Mouse (Mus musculus) layer of hippocampus, adult 18-20 months (tissue): ENCODE measurements around the gene Cactin. TPM values are rescaled to one million over a fixed set of nuclear protein-coding genes. Genes with fewer than 3 reads are reported as not detected.

Experiments used
- DNase-seq, 2 experiments: peaks; one replicate each; pipeline ENCODE4 v3.0.0; 2022; ENCODE audit warnings: low spot score in 2 of 2
- total RNA-seq, 2 experiments: library from RNA; stranded (reverse); gene quantifications; 2 replicates each; pipeline ENCODE4 v1.2.3; 2021

The Cactin gene
- total RNA-seq, 2 experiments from 2014 or later, result 31.1 to 31.2 TPM

DNA sequence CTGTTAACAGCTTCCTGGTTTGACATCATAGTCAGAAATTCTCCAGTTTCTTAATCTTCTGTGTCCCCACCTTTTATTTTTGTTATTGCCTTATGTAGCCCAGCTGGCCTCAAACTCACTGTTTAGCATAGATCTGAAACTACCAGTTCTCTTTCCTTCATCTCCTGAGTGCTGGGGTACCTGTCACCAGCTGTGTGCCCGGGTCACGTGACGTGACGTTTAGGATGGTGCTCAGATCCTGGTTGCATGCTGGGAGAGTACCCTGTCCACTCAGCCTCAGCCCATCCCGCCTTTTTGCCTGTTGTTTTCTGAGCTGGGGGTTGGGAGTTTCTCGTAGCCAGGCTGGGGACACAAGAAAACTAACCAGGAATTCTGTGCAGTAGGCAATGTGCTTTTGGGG is 23.7 kb upstream of the Cactin start:
- no peak for DNase-seq

DNA sequence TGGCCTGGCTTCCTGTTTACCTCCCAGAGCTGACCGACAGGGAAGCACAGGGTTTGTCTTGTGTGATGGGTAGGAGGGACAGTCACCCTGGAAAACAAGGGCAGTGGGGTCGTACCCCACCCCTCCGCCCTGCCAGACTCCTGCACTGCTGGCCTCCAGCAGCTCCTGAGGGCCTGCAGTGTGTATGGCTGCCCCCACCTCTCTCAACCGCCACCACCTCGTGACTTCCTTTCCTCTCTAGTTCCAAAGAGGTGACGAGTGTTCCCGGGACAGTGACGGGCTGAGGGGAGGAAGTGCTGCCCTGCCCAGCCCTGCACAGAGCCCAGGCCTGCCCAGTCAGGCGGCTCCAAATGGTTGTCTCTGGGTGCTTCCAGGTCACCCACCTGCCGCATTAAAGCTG is 23.1 kb upstream of the Cactin start:
- DNase-seq, result no peak

DNA sequence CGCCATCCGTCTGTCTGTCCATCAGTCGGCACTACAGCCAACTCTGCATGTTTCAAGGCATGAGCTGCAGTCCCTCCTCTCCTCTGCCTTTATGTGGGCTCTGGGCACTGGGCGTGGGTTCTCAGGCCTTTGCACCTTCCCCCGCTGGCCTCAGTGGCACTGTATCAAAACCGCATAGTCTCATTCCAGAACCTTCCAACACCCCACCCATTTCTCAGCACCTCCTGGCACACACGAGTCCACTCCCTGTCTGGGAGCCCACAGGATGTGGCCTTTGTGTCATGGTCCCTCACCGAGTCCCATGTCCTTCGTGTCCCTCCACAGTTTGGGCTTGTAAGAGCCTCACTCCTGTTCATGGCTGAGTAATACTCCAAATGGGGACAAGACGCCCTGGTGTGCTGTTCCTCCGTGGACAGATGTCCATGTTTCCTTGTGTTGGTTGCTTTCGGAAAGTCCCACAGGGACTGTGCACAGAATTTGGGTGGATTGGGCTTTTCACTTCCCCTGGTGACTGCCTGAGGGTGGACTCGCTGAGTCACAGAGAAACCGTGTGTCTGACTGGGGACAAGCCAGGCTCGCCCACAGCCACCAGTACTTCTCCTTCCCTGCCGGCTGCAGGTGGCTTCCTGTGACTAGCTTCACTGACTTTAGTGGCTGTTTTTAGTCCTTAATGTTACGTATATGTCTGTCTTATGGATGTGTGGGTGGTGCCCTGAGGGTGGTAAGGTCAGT is 22.4 kb upstream of the Cactin start:
- peak; percentile 59 to 68 for DNase-seq

DNA sequence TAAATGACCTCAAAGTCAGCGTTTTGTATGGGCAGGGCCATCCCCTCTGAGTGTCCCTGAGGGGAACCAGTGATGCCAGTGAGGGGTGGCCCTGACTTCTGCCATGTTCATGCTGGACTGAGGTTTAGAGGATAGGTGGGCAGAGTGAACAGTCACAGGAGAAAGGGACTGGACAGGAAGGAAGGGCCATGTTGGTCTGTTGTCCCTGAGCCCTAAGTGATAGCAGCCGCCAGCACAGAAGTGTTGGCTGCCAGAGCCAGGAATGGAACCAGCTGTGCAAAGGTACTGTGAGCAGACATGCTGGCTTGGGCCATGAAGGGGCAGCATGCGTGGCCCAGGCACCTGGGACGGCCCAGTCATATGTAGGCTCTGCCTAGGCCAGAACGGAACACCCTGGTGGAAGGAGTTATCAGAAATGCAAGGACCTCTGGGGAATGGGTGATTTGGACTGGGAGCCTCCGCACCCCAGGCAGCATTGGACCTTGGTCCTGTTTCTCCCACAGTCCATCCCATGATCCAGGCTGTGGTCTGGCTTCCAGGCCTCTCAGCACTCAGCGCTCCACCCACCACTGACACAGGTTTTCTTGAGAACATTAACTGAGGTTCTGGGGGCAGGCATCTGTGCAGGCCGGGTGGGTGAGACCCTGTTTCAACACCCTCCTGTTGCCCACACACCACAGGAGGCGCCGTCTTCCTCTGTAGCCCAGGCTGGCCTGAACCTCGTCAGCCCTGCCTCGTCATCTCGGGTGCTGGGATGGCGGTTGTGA is 21.1 kb upstream of the Cactin start:
- DNase-seq, result no peak

DNA sequence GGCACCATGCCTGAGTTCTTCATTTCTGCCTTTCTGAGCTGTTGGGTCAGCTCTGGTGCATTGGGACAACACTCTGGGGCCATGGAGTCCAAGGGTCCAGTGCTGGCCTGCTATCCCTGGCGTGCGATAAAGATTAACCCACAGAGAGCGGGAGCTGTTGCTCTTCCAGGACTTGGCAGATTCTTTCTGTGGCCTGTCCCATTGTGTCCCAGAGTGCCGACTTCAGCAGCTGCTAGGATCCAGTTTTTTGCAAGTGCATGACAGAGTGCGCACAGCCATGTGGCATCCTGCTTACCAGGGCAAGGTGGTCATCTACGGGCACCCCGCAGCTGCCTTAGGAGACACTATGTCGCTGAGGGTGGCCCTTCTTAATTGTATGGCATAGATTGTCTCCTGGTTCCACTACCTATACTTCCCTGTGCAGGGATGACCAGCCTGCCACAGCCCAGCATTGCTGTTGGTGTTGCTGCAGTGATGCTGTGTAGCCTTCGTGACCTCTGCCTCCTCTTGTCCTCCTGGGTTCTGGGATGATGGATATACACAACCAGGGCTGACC is 20.5 kb upstream of the Cactin start:
- no peak for DNase-seq

DNA sequence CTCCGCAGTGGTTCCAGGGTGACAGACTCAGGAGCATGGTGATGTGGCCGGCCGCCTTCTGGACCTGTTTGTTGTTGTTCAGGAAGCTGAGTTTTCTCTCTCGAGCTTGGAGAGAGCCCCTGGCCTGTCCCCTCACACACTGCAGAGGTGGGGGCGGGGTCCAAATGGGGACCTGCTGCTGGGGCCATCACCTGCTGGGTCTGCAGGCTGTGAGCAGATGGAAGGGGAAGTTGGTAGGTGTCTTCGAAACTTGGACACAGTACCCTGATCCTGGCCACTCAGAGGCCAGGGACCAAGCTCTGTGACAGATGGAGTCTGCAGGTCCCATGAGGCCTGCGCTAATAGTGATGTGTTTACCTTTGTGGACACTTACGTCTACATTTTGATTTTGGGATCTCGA is 19.6 kb upstream of the Cactin start:
- no peak for DNase-seq

DNA sequence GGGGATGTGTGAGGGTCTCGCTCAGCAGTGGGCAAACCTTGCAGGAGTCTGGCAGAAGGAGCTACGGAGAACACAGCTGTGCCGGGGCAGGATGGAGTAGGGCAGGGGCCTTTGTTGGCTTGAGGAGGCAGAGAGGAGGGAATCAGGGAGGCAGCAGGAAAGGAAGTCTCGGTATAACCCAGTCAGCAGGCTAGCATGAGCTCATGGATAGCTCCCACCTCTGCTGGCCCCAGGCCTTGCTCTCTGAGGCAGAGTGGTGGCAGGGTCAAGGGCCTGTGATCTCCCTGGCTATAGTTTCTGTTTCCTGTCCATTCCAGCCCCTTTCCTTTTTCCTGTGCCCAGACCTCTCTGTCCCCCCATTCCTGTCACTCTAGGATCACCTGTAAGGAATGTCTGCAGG is 18.6 kb upstream of the Cactin start:
- DNase-seq, result no peak

DNA sequence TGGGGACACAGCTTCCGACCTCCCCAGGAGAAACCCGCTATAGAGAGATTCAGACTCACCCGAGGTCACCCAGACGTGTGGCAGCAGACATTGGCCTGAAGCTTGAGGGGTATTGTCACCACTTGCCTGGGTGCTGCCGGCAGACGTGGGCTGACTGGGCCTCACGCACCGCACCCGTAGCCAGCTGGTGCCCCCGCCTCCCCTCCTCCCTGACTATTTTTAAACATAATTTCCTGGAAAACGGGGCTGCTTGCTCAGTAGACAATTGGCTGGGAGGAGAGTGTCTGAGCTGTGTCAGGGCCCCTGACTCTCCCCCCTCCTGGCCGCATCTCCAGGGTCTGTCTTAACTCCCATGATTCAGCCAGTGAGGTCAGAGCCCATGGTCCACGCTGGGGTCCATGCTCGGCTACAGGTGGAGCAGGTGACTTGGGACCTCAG is 18.1 kb upstream of the Cactin start:
- peak; percentile 72 to 74 for DNase-seq

DNA sequence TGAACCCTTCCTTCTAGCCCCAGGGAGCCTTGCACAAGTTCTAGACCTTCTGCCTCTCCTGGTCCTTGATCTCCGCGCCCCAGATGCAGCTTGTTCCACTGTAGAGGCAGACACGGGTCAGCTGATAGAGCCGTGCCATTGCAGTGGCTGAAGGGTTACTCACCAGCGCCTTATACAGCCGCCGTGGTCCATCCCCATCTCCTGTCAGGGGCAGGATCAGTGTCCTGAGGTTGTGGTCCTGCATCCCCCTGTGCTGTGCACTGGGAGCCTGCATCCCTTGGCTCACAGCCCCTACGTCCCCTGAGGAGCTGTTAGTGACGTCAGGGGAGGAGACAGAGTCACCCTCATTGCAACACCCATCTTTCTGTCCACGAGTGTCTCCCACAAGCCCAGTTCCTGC is 17.6 kb upstream of the Cactin start:
- no peak for DNase-seq

DNA sequence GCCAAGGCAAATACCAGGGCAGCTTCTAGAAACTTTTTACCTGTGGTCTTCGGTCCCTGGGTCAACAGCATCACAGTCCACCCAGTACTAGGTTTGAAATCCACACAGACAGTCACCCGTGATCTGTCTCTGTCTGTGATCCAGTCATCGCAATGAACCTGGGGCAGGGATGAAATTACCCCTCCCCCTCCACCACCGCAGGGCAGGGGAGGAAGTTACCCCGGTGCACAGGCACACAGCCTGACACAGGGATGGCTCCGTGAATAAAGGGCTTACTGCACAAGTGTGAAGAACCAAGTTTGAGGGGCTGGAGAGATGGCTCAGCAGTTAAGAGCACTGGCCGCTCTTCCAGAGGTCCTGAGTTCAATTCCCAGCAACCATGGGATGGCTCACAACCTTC is 17.1 kb upstream of the Cactin start:
- DNase-seq, result no peak

DNA sequence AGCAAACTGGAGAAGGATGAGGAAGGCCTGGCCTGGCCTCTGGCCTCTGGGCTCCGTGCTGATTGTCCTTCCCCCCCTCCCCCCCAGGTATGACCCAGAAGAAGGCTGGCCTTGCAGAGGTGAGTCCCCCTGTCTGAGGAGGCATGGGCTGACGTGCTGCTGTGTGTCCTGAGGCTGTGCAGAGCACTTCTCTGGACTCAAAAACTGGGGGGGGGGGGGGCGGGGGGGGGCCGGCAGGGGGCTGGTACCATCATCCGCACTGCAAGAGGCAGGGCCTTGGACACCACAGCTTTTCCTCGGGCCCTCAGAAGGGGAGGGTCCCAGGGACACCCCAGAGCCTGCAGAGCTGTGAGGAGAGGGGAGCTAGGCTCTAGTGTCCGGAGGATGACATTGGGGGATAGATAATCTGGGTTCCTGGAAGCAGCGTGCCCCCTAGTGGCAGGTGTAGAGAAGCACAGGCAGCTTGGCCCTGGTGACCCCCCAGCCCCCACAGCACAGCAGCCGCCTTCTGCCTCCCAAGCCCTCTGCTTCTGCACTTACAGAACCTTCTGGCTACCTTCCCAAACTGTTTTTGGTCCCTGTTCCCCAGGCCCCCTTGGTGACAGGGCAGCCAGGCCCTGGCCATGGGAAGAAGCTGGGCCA is 16.2 kb upstream of the Cactin start:
- DNase-seq, result no peak

DNA sequence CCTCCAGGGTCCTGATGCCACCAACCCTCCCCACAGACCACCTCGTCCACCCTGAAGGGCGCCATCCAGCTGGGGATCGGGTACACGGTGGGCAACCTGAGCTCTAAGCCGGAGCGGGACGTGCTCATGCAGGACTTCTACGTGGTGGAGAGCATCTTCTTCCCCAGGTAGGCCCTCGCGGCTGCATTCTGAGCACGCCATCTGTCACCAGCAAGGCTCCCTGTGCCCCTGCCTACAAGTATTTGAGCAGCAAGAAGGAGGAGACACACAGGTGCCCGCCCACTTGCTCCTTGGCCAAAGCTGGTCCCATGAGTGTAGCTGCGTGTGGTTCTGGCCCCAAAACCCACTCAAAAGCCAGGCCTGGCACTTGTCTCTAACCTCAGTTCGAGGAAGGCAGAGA is 15.2 kb upstream of the Cactin start:
- no peak for DNase-seq

DNA sequence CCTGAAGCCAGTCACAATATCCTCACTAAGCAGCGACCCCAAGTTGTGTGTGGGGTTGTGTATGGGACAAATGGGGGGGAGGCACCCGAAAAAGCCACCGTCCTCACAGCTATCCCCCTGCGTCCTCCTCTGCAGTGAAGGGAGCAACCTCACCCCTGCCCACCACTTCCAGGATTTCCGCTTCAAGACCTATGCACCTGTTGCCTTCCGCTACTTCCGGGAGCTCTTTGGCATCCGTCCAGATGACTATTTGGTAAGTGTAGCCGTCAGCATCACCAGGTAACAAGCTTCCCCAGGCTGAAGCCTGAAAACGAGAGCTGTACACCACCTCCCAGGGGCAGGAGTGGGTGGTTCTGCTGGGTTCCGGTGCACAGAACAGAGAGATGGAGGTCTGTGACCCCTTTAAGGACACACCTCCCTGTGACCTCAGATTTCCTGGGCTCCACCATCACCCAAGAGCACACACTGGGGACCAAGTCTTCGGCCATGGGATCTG is 14.7 kb upstream of the Cactin start:
- DNase-seq, result no peak

DNA sequence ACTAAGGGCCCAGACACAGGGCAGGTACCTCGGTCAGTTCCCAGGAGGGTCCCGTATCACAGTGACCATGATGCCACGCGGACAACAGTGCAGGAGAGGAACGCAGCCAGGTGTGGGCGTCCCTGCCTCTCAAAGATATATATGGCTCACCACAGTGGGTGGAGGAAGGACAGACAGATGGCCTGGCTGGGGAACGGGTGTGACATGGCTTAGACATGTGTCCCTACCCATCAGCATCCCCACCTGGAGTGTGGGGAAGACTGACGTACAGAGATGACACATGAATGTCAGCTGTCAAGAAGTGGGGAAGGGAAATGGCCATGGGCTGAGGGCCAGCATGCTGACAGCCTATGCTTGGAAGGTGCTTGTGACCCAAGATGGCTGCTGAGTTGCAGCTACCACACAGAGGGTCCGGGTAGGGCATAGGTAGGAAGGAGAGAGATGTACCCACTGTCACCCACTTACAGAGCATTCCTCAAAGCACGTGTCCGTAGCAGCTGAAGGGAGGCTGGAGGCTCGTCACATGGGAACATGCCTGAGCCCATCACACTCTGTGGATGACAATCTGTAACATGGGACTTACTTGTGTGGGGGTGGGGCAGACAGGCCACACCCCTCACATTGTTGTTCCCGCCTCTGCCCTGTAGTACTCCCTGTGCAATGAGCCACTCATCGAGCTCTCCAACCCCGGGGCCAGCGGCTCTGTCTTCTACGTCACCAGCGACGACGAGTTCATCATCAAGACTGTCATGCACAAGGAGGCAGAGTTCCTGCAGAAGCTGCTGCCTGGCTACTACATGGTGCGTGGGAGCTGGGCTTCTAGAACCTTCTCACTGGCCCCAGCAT is 13.8 kb upstream of the Cactin start:
- DNase-seq, result peak; percentile 37 to 65

DNA sequence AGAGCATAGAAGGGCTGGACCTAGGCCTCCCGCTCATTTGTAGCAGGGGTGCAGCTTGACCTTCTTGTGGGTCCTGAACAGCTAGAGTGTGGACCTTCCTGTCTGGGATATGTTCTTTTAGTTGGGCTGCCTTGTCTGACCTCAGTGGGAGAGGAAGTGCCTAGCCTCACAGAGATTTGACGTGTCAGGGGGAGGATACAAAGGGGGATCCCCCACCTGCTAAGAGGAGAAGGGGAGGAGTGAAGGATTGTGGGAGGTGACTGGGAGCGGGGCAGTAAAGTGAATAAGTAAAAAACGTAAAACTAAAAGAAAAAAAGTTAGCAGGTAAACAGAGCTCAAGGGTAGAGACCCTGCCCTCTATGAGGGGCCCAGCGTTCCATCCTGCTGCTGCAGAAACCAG is 11.3 kb upstream of the Cactin start:
- DNase-seq, result no peak

DNA sequence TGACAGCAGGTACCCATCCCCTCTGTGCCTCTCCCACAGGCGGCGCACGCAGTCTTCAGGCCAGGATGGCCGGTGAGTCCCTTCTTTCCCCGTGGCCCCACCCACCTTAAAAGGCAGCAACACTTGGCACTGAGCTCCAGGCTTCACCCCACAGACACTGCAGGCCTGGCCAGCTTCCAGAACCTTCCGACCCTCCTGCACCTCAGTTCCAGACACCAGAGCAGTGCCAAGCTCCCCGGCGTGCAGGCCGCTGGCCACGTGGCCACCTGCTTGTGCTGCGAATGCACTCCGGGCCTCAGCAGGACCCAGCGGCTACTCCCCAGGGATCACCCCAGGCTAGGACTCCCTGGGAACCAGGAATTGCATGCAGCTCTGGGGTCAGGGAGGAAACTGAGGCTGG is 7.3 kb upstream of the Cactin start:
- no peak for DNase-seq

DNA sequence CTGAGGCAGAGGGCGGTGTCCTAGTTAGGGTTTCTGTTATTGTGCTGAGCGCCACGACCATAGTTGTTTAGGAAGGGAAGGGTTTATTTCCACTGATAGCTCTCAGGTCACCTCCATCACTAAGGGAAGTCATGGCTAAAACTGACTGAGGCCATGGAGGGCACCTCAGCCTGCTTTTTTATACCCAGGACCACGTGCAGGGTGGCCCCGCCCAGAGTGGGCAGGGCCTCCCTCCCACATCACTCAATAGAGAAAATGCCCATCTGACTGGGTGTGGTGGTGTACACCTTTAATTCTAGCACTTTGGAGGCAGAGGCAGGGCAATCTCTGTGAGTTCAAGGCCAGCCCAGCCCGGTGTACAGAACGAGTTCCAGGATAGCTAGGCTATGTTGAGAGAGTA is 6.7 kb upstream of the Cactin start:
- no peak for DNase-seq

DNA sequence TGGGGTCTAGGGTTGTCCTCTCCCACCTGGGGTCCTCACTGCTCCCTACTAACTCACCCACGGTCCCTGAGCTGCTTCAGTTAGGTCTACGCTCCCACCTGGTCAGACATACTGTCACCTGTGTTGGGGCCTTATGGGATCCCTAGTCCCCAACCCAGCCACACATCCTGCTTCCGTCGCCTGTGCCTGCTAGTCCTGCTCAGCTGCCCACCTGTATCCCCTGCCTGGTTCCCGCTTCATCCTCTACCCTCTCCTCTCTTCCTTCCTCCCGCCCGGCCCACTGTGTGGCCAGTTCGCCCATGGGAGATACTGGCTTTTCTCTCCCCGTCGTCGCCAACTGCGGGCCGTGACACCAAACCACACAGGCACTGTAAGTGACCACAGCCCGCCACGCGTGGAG is 5.3 kb upstream of the Cactin start:
- DNase-seq, result no peak

DNA sequence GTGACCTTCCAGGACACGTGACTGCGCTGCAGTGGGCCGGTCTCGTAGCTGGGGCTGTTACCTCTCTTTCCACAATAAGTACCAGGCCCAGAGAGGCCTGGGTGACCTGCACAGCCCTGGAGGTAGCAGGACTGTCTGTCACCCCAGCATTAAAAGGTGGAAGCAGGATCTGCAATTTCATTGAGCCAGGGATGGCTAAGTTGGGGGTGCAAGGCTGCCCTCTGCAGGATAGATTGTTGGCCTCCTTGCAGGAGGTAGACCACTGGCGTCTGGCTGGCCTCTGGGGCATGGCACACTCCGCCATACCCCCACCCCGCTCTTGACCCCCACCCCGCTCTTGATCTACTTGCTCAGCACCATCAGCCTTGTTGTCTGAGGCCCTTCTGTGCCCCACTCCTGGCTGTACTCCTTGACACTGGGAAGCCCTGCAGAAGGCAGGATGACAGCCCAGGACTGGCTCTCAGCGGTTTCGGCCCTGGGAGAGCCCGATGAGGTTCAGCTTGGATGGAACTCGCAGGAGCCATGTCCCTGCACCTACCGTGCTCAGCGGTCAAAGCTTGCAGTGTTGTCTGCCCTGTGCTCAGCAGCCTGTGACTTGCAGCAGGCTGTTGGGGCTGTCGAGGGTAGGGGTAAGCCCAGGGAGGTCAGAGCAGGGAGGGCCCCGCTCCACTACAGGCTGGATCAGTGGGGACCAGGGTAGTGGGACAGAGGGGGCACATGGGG is 4.4 kb upstream of the Cactin start:
- DNase-seq, result no peak

DNA sequence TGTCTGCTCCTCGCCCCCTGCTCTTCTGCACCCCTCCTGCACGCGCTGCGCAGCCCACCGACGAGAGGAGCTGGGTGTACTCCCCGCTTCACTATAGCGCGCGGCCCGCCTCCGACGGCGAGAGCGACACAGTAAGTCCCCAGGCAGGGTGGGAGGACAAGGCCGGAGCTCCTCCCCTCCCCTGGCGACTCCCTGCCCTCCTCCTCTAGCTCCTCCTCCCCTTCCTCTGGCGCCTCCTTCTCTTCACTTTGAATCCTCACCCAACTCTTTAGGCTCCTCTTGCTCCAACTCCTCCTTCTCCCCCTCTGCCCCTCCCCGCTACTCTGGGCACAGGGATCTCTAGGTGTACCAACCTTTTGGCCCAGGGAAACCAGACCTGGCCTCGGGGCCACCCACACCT is 3.6 kb upstream of the Cactin start:
- DNase-seq, result no peak
